Mouse (Mus musculus): ENCODE measurements at regions not wholly inside any gene's neighbourhood (a gene's known extent, or its start where the extent isn't known, plus 50 kb on each side); places are given as distances from the start of the nearest gene placed in this dataset.

DNA sequence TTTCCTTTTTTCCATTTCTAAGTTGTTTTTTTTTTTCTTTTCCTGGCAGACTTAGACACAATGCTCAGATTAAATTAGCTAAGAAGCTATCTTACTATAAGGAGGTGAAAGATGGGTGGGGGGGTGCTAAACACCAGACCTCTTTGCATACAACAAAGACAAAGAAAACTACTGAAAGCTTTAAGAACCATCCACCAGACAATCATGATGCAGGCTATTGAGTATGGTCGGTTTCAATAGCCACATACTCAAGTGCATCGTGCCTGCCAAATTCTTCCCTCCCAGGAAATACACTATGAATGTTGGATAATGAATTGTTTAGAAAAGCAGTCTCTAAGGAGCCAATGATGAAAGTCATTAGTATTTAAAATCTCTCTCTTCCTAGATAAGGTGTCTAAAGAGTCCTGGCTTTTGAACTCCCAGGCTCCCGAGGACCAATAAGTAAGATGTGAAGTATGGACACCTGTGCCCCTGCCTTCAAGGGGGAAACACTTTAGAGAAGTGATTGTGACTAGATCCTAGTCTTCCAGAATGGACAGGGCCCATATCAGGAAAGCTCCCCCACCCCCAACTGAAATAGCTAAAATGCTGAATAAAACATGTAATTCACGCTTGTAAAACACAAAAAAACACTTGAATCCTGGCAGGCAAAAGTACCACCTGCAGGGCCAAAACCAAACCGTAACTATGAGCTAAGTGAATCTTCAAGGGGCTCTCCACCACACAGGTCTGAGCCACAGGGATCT is 381.8 kb upstream of the B3galt2 start:
- TF ChIP-seq POLR2A (IDR thresholded peaks at IDR 0.05; ENCODE audit: insufficient read length, low read depth) (no peak), SRF (IDR thresholded peaks at IDR 0.05; ENCODE audit: control insufficient read depth, insufficient read length, low read depth) (no peak), MYOD1 (IDR thresholded peaks at IDR 0.05; ENCODE audit: control insufficient read depth in 1 of 3, insufficient read length in 2 of 3, low read depth in 2 of 3) (no peak)
- H3K4me3 ChIP-seq: no peak overlapping the region
- H3K27me3 ChIP-seq (ENCODE audit: control insufficient read depth, insufficient read depth, insufficient read length): no peaks in the 10 kb centered on the region
- no peaks in the 10 kb centered on the region for H3K36me3 ChIP-seq (ENCODE audit: control insufficient read depth, insufficient read depth)
- no peaks in the 10 kb centered on the region for H3K79me2 ChIP-seq (ENCODE audit: control insufficient read depth, insufficient read depth)
- H3K4me2 ChIP-seq (ENCODE audit: low read depth): no peak overlapping the region
- no peak overlapping the region for H3ac ChIP-seq (ENCODE audit: control insufficient read depth, insufficient read length)

- Histone ChIP-seq H3K27me3 (ENCODE audit: control insufficient read depth, insufficient read depth, insufficient read length) (no peaks in the 10 kb centered on the region), H3ac (ENCODE audit: control insufficient read depth, insufficient read length) (no peak overlapping the region), H3K79me2 (ENCODE audit: control insufficient read depth, insufficient read depth) (no peaks in the 10 kb centered on the region), H3K36me3 (ENCODE audit: control insufficient read depth, insufficient read depth) (no peaks in the 10 kb centered on the region), H3K4me2 (ENCODE audit: low read depth) (no peak overlapping the region), H3K4me3 (no peak overlapping the region)
- no peak for TF ChIP-seq USF1 (IDR thresholded peaks at IDR 0.05; ENCODE audit: low read depth)
- TF ChIP-seq MYOD1 (IDR thresholded peaks at IDR 0.05; ENCODE audit: control insufficient read depth in 1 of 3, insufficient read length in 2 of 3, low read depth in 2 of 3): no peak
- no peak for TF ChIP-seq REST (IDR thresholded peaks at IDR 0.05; ENCODE audit: insufficient read depth, insufficient read length)
- no peak for TF ChIP-seq TCF12 (IDR thresholded peaks at IDR 0.05; ENCODE audit: insufficient read depth, poor library complexity, severe bottlenecking)
- no peak for TF ChIP-seq MAX (IDR thresholded peaks at IDR 0.05; ENCODE audit: low read depth)
- no peak for TF ChIP-seq TCF3 (IDR thresholded peaks at IDR 0.05; ENCODE audit: insufficient read length, low read depth)
- TF ChIP-seq MYOG (IDR thresholded peaks at IDR 0.05; ENCODE audit: control insufficient read depth in 1 of 3, insufficient read depth in 1 of 3, insufficient read length in 2 of 3, low read depth in 2 of 3): no peak
- no peak for TF ChIP-seq CEBPB (IDR thresholded peaks at IDR 0.05; ENCODE audit: insufficient read depth, poor library complexity, severe bottlenecking)
- TF ChIP-seq E2F4 (IDR thresholded peaks at IDR 0.05; ENCODE audit: insufficient read depth): no peak
Measured at GRCm38 (mm10) chr1:143263263-143264038, 377.0 kb upstream of the B3galt2 start.

- Histone ChIP-seq H3ac (ENCODE audit: control insufficient read depth, insufficient read length) (no peak overlapping the region), H3K4me2 (ENCODE audit: low read depth) (no peak overlapping the region), H3K27me3 (ENCODE audit: control insufficient read depth, insufficient read depth, insufficient read length) (no peaks in the 10 kb centered on the region), H3K79me2 (ENCODE audit: control insufficient read depth, insufficient read depth) (no peaks in the 10 kb centered on the region), H3K36me3 (ENCODE audit: control insufficient read depth, insufficient read depth) (no peaks in the 10 kb centered on the region), H3K4me3 (no peak overlapping the region)
- TF ChIP-seq MAX (IDR thresholded peaks at IDR 0.05; ENCODE audit: low read depth) (no peak), MYOD1 (IDR thresholded peaks at IDR 0.05; ENCODE audit: control insufficient read depth in 1 of 3, insufficient read length in 2 of 3, low read depth in 2 of 3) (no peak), POLR2AphosphoS2 (IDR thresholded peaks at IDR 0.05; ENCODE audit: insufficient read length, low read depth) (no peak), MYOG (IDR thresholded peaks at IDR 0.05; ENCODE audit: control insufficient read depth in 1 of 3, insufficient read depth in 1 of 3, insufficient read length in 2 of 3, low read depth in 2 of 3) (no peak), SRF (IDR thresholded peaks at IDR 0.05; ENCODE audit: control insufficient read depth, insufficient read length, low read depth) (no peak), CEBPB (IDR thresholded peaks at IDR 0.05; ENCODE audit: insufficient read depth, poor library complexity, severe bottlenecking) (no peak), USF1 (IDR thresholded peaks at IDR 0.05; ENCODE audit: low read depth) (no peak), TCF3 (IDR thresholded peaks at IDR 0.05; ENCODE audit: insufficient read length, low read depth) (no peak), POLR2A (IDR thresholded peaks at IDR 0.05; ENCODE audit: insufficient read length, low read depth) (no peak), REST (IDR thresholded peaks at IDR 0.05; ENCODE audit: insufficient read depth, insufficient read length) (no peak), TCF12 (IDR thresholded peaks at IDR 0.05; ENCODE audit: insufficient read depth, poor library complexity, severe bottlenecking) (no peak), E2F4 (IDR thresholded peaks at IDR 0.05; ENCODE audit: insufficient read depth) (no peak)
Measured at GRCm38 (mm10) chr1:143265216-143265615, 375.2 kb upstream of the B3galt2 start.

DNA sequence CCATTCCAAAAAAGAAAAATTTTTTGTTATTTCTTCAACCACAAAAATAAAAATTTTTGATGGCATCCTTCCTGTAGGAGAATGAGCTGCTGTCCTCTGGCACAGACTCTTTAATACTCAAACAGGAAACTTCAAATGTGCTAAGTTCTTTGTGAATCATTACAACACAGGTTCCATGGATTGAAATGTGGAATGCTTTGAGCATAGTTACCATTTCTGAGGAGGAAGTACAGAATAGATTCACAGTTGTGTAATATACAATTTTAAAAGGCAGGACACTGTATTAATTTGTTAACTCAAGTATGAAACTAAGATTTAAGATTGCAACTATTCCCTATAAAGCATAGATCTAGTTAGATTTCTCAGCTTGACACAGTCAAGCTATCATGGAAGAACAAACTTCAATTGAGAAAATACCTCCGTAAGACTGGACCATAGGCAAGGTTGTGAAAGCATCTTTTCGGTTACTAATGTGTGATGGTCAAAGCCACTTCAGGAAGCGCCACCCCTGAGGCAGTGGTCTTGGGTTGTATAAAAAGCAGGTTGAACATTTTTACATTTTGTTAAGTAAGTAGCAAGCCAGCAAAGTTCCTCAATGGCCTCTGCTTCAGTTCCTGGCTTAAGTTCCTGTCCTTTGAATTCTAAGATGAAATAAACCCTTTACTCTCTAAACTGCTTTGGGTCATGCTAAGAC is 354.0 kb upstream of the B3galt2 start:
- H3K36me3 ChIP-seq (ENCODE audit: control insufficient read depth, insufficient read depth): no peaks in the 10 kb centered on the region
- no peak overlapping the region for H3K4me3 ChIP-seq
- TF ChIP-seq MYOD1 (IDR thresholded peaks at IDR 0.05; ENCODE audit: control insufficient read depth in 1 of 3, insufficient read length in 2 of 3, low read depth in 2 of 3) (no peak), E2F4 (IDR thresholded peaks at IDR 0.05; ENCODE audit: insufficient read depth) (no peak), TCF12 (IDR thresholded peaks at IDR 0.05; ENCODE audit: insufficient read depth, poor library complexity, severe bottlenecking) (no peak), MAX (IDR thresholded peaks at IDR 0.05; ENCODE audit: low read depth) (no peak), TCF3 (IDR thresholded peaks at IDR 0.05; ENCODE audit: insufficient read length, low read depth) (no peak), REST (IDR thresholded peaks at IDR 0.05; ENCODE audit: insufficient read depth, insufficient read length) (no peak), POLR2AphosphoS2 (IDR thresholded peaks at IDR 0.05; ENCODE audit: insufficient read length, low read depth) (no peak), POLR2A (IDR thresholded peaks at IDR 0.05; ENCODE audit: insufficient read length, low read depth) (no peak), CEBPB (IDR thresholded peaks at IDR 0.05; ENCODE audit: insufficient read depth, poor library complexity, severe bottlenecking) (no peak), MYOG (IDR thresholded peaks at IDR 0.05; ENCODE audit: control insufficient read depth in 1 of 3, insufficient read depth in 1 of 3, insufficient read length in 2 of 3, low read depth in 2 of 3) (no peak), USF1 (IDR thresholded peaks at IDR 0.05; ENCODE audit: low read depth) (no peak), SRF (IDR thresholded peaks at IDR 0.05; ENCODE audit: control insufficient read depth, insufficient read length, low read depth) (no peak)
- no peak overlapping the region for H3ac ChIP-seq (ENCODE audit: control insufficient read depth, insufficient read length)
- H3K79me2 ChIP-seq (ENCODE audit: control insufficient read depth, insufficient read depth): no peaks in the 10 kb centered on the region
- H3K27me3 ChIP-seq (ENCODE audit: control insufficient read depth, insufficient read depth, insufficient read length): no peaks in the 10 kb centered on the region
- no peak overlapping the region for H3K4me2 ChIP-seq (ENCODE audit: low read depth)

Measured in myocyte (in vitro differentiated cells).